Mouse (Mus musculus) heart, postnatal 0 days (tissue): ENCODE results near the gene Mep1a.

Experiments
- CTCF ChIP-seq: IDR thresholded peaks from 2 replicates; pipeline ENCODE4 v1.5.1; 2016; ENCODE audit warnings: antibody characterized with exemption, control low read depth, low read depth
- EP300 ChIP-seq: IDR thresholded peaks from 2 replicates; pipeline ENCODE4 v1.6.1; 2016; ENCODE audit warnings: antibody characterized with exemption, low read depth

GRCm38 (mm10) chr17:43497521-43497920, 5.1 kb downstream of the Mep1a start:
- TF ChIP-seq CTCF (no peak), EP300 (no peak)
